Mouse (Mus musculus) cerebellum, adult 2 months (tissue): ENCODE measurements around the gene Ddx3y. TPM values are rescaled to one million over a fixed set of nuclear protein-coding genes. Genes with fewer than 3 reads are reported as not detected.

Experiments used
- DNase-seq, 2 experiments: peaks; one replicate each; pipeline ENCODE4 v3.0.0; 2021
- H3K27ac ChIP-seq: fragments of 200-500 bp; 2 replicates; pipeline ENCODE4 v1.5.1; 2012; ENCODE audit warnings: low read length, control low read depth, inconsistent platforms; ENCODE audit not compliant: insufficient read depth
- H3K27me3 ChIP-seq: fragments of 200-500 bp; 2 replicates; pipeline ENCODE4 v1.6.1; 2012; ENCODE audit warnings: inconsistent platforms, mild to moderate bottlenecking, low read length, moderate library complexity; ENCODE audit not compliant: control insufficient read depth, insufficient read depth
- H3K4me1 ChIP-seq: fragments of 200-500 bp; 2 replicates; pipeline ENCODE4 v1.6.1; 2011; ENCODE audit warnings: low read length; ENCODE audit not compliant: control insufficient read depth, insufficient read depth
- H3K4me3 ChIP-seq: fragments of 200-500 bp; replicated peaks from 2 replicates; pipeline ENCODE3; 2011; ENCODE audit warnings: mild to moderate bottlenecking, low read depth, low read length, control low read depth; ENCODE audit not compliant: insufficient read depth
- CTCF ChIP-seq: fragments of 200-500 bp; IDR thresholded peaks from 2 replicates; pipeline ENCODE4 v1.5.1; 2011; ENCODE audit warnings: low read depth, mild to moderate bottlenecking, control low read depth, low read length, moderate library complexity, borderline replicate concordance; ENCODE audit not compliant: insufficient read depth
- POLR2A ChIP-seq: fragments of 200-500 bp; IDR thresholded peaks from 2 replicates; pipeline ENCODE4 v1.6.1; 2011; ENCODE audit warnings: low read length, control low read depth, borderline replicate concordance; ENCODE audit not compliant: insufficient read depth
- WGBS: fragments of 180-500 bp; shearing (Covaris S2); methylation state at CpG from one replicate; pipeline ENCODE4 v1.1.7; 2018; 5-methylcytosine and 5-hydroxymethylcytosine counted together
- polyA plus RNA-seq: library from polyadenylated mRNA; depleted of rRNA; stranded (reverse); fragments of >200 nt; gene quantifications from 2 replicates; pipeline ENCODE4 v1.2.3, GENCODE M21; 2012; rRNA removed

Ddx3y gene
- polyA plus RNA-seq = 24.9 TPM in 1 of 2 replicates, not detected in the other

GRCm38 (mm10) chrY:1286171-1286795 is at the start of gene Ddx3y:
Ddx3y (minus strand) TSS chrY:1286629.
- Histone ChIP-seq H3K27me3 (no peaks in the 10 kb centered on the region), H3K27ac (peak within 1 kb of the TSS; percentile 16; the same call in 1 of the 2 replicates), H3K4me1 (no peaks in the 10 kb centered on the region), H3K4me3 (peak within 1 kb of the TSS; percentile 92)
- 1% methylated on average over 31 of the region's 31 CpGs for WGBS
- TF ChIP-seq CTCF (no peak), POLR2A (no peak)
- DNase-seq = peak in 1 of 2 experiments; percentile 82

GRCm38 (mm10) chrY:1293708-1294107 is 7.3 kb upstream of the Ddx3y start:
- TF ChIP-seq CTCF (no peak), POLR2A (no peak)
- no peak for DNase-seq

GRCm38 (mm10) chrY:1285735-1286134 is 694 bp downstream of the Ddx3y start:
- no peaks in the 10 kb centered on the region for H3K4me1 ChIP-seq
- H3K27me3 ChIP-seq = no peaks in the 10 kb centered on the region
- TF ChIP-seq POLR2A = no peak
- no peak for TF ChIP-seq CTCF
- peak overlapping the region; percentile 92 for H3K4me3 ChIP-seq
- peak in 1 of 2 experiments; percentile 24 for DNase-seq
- H3K27ac ChIP-seq = peak overlapping the region; percentile 16; the same call in 1 of the 2 replicates
- WGBS = 0% methylated on average over 12 of the region's 12 CpGs

More at GRCm38 (mm10) chrY:1293708-1294107, 7.3 kb upstream of the Ddx3y start:
- no peak overlapping the region for H3K4me3 ChIP-seq
- no peaks in the 10 kb centered on the region for H3K27me3 ChIP-seq
- H3K27ac ChIP-seq = no peak overlapping the region
- H3K4me1 ChIP-seq = no peaks in the 10 kb centered on the region

- Histone ChIP-seq H3K27ac (no peak overlapping the region), H3K4me3 (peak overlapping the region; percentile 93), H3K27me3 (no peaks in the 10 kb centered on the region), H3K4me1 (no peaks in the 10 kb centered on the region)
- no peak for TF ChIP-seq POLR2A
- TF ChIP-seq CTCF = no peak
- WGBS = 22% methylated on average over 6 of the region's 6 CpGs
- no peak for DNase-seq
These were observed 40.3 kb downstream of the Ddx3y start for GRCm38 (mm10) chrY:1246117-1246516.

GRCm38 (mm10) chrY:1245426-1245863 is 41.0 kb downstream of the Ddx3y start, which contains the start of gene Uty:
Uty (minus strand) TSS chrY:1245759.
- no peak for TF ChIP-seq POLR2A
- no peak for TF ChIP-seq CTCF
- H3K27me3 ChIP-seq = no peaks in the 10 kb centered on the region
- peak in 1 of 2 experiments; percentile 86 for DNase-seq
- 1% methylated on average over 21 of the region's 21 CpGs for WGBS
- H3K4me1 ChIP-seq = no peaks in the 10 kb centered on the region
- peak within 1 kb of the TSS; percentile 93 for H3K4me3 ChIP-seq
- H3K27ac ChIP-seq = peak within 1 kb of the TSS; percentile 55; the same call in 1 of the 2 replicates

- WGBS = 0% methylated on average over 9 of the region's 9 CpGs
- peak overlapping the region; percentile 55; the same call in 1 of the 2 replicates for H3K27ac ChIP-seq
- DNase-seq = no peak
- H3K4me1 ChIP-seq = no peaks in the 10 kb centered on the region
- no peak for TF ChIP-seq CTCF
- TF ChIP-seq POLR2A = no peak
- H3K4me3 ChIP-seq = peak overlapping the region; percentile 93
- no peaks in the 10 kb centered on the region for H3K27me3 ChIP-seq
These were observed 41.5 kb downstream of the Ddx3y start for GRCm38 (mm10) chrY:1244940-1245339.

- TF ChIP-seq CTCF (no peak), POLR2A (no peak)
- Histone ChIP-seq H3K27ac (no peak overlapping the region), H3K27me3 (no peaks in the 10 kb centered on the region), H3K4me3 (no peak overlapping the region), H3K4me1 (no peaks in the 10 kb centered on the region)
- 59% methylated on average over 5 of the region's 5 CpGs for WGBS
- no peak for DNase-seq
These were observed 42.0 kb downstream of the Ddx3y start for GRCm38 (mm10) chrY:1244421-1244820.

- 89% methylated on average over 6 of the region's 7 CpGs for WGBS
- DNase-seq = no peak
- H3K27ac ChIP-seq = no peak overlapping the region
- no peaks in the 10 kb centered on the region for H3K4me1 ChIP-seq
- H3K4me3 ChIP-seq = no peak overlapping the region
- no peak for TF ChIP-seq CTCF
- no peak for TF ChIP-seq POLR2A
- H3K27me3 ChIP-seq = no peaks in the 10 kb centered on the region
These were observed 66.4 kb downstream of the Ddx3y start for GRCm38 (mm10) chrY:1220001-1220400.

Other genes with a start within 250 kb of the Ddx3y start
- gene Uty, start 40.9 kb downstream of the Ddx3y start, polyA plus RNA-seq = 11.6 TPM in 1 of 2 replicates, not detected in the other
- not detected in 2 replicates for gene Usp9y, start 173.2 kb upstream of the Ddx3y start, polyA plus RNA-seq